Mouse (Mus musculus): ENCODE data around the gene Gtf2a2. TPM values are rescaled to one million over a fixed set of nuclear protein-coding genes. Genes with fewer than 3 reads are reported as not detected.

The Gtf2a2 gene
- polyA plus RNA-seq, 1 experiment from 2014 or later: 203 TPM

GRCm38 (mm10) chr9:70024648-70025047 is 12.3 kb downstream of the Gtf2a2 start:
- Histone ChIP-seq H3K4me1 (replicated peaks) (no peaks in the 10 kb centered on the region), H3K9me3 (no peaks in the 10 kb centered on the region), H3K9ac (no peak overlapping the region), H3K27me3 (no peaks in the 10 kb centered on the region), H3K27ac (no peak overlapping the region), H3K36me3 (peaks cover 8% of the 10 kb centered on the region), H3K4me3 (no peak overlapping the region), H3K4me2 (no peak overlapping the region)
- no peak for ATAC-seq (ENCODE audit: low FRiP score)

DNA sequence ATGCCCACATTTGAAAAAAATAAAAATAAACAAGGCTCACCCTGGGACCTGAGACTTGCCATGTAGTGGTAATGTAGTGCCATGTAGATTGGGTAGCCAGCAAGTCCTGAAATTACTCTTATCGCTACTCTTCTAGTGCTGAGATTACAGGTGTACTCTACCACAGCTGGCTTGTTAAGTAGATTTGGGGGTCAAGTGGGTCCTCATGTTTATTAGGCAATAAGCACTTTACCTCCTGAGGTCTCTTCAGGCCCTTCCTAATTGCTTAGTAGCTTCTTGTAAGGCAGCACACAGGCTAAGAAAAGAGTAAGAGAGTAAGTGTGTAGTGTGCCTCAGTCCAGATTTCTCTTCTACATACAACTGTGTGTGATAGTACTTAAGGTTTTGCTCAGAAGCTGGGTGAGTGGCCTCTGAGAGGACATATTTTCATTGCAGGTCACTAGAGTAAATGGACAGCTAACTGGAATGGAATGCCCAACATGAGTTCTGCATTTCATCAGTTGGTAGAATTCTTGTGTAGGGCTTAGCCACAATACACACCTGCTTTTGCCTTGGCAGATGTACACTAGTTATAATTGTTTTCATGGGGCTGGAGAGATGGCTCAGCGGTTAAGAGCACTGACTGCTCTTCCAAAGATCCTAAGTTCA is 13.1 kb downstream of the Gtf2a2 start:
- Histone ChIP-seq H3K9ac (no peak overlapping the region), H3K4me2 (no peak overlapping the region), H3K4me3 (no peak overlapping the region), H3K27ac (no peak overlapping the region), H3K9me3 (no peaks in the 10 kb centered on the region), H3K27me3 (no peaks in the 10 kb centered on the region), H3K36me3 (0 out of 2 replicates have a peak, but pooled peaks cover 3% of the 10 kb centered on the region), H3K4me1 (replicated peaks) (no peaks in the 10 kb centered on the region)
- 92% methylated on average over 2 of the region's 2 CpGs for WGBS
- ATAC-seq (ENCODE audit: low FRiP score): no peak

- H3K36me3 ChIP-seq: no peaks in the 10 kb centered on the region
- H3K4me2 ChIP-seq: no peak overlapping the region
- ATAC-seq (ENCODE audit: low FRiP score): no peak
- H3K27ac ChIP-seq: no peak overlapping the region
- WGBS: 100% methylated on average over 1 of the region's 1 CpGs
- no peaks in the 10 kb centered on the region for H3K4me1 ChIP-seq (replicated peaks)
- H3K27me3 ChIP-seq: no peaks in the 10 kb centered on the region
- no peak overlapping the region for H3K4me3 ChIP-seq
- no peaks in the 10 kb centered on the region for H3K9me3 ChIP-seq
- no peak overlapping the region for H3K9ac ChIP-seq
Measured at GRCm38 (mm10) chr9:70032167-70032566, 19.8 kb downstream of the Gtf2a2 start.

DNA sequence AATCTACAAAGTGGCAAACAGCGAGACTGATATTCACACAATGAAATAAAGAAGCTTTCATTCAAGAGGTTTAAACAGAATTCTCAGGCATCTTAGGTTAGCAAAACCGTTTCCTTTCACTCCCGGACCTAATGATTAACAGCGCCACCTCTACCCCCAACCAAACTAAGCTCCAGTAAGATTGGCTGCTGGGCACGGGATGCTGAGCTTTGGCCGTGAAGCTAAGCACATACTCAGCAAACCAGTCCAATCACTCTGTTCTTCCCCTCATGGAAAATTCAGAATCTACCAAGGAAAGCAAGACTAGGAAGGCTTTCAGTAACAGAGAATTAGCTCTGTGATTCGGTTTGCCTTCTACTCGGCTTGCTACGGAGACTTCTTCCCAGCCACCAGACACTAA is 20.7 kb downstream of the Gtf2a2 start:
- no peak for ATAC-seq (ENCODE audit: low FRiP score)
- Histone ChIP-seq H3K27me3 (no peaks in the 10 kb centered on the region), H3K27ac (no peak overlapping the region), H3K4me2 (no peak overlapping the region), H3K4me1 (replicated peaks) (no peaks in the 10 kb centered on the region), H3K9ac (no peak overlapping the region), H3K9me3 (no peaks in the 10 kb centered on the region), H3K36me3 (no peaks in the 10 kb centered on the region), H3K4me3 (no peak overlapping the region)
- 70% methylated on average over 9 of the region's 9 CpGs for WGBS

GRCm38 (mm10) chr9:70034702-70035101 is 22.4 kb downstream of the Gtf2a2 start:
- Histone ChIP-seq H3K4me3 (no peak overlapping the region), H3K9me3 (no peaks in the 10 kb centered on the region; the same call in 1 of the 2 replicates), H3K27ac (no peak overlapping the region), H3K36me3 (no peaks in the 10 kb centered on the region), H3K9ac (no peak overlapping the region), H3K4me1 (replicated peaks) (no peaks in the 10 kb centered on the region), H3K27me3 (no peaks in the 10 kb centered on the region), H3K4me2 (no peak overlapping the region)
- ATAC-seq (ENCODE audit: low FRiP score): no peak
- WGBS: 94% methylated on average over 7 of the region's 7 CpGs

DNA sequence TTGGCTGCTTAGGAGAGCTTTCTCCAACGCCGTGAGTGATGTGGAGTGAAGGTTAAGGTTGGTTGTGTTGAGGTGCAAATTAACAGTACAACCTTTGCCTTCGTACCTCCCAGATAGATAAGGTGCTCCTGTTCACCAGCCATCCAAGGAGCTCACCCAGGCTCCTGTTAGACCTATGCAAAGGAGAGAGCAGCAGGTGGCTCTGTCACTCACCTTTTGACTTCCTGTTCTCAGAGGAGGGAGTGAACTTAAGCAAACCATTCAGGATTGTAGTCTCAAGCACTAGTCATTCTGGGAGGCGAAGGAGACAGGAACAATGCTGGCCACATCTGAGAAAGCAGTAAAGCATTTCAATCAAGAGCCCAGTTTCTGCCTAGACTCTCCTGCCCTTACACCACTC is 24.3 kb downstream of the Gtf2a2 start:
- no peaks in the 10 kb centered on the region for H3K36me3 ChIP-seq
- H3K4me3 ChIP-seq: no peak overlapping the region
- H3K4me1 ChIP-seq (replicated peaks): no peaks in the 10 kb centered on the region
- H3K9me3 ChIP-seq: no peaks in the 10 kb centered on the region; the same call in 1 of the 2 replicates
- H3K9ac ChIP-seq: no peak overlapping the region
- H3K4me2 ChIP-seq: no peak overlapping the region
- H3K27ac ChIP-seq: no peak overlapping the region
- 73% methylated on average over 4 of the region's 4 CpGs for WGBS
- no peak for ATAC-seq (ENCODE audit: low FRiP score)
- H3K27me3 ChIP-seq: no peaks in the 10 kb centered on the region

DNA sequence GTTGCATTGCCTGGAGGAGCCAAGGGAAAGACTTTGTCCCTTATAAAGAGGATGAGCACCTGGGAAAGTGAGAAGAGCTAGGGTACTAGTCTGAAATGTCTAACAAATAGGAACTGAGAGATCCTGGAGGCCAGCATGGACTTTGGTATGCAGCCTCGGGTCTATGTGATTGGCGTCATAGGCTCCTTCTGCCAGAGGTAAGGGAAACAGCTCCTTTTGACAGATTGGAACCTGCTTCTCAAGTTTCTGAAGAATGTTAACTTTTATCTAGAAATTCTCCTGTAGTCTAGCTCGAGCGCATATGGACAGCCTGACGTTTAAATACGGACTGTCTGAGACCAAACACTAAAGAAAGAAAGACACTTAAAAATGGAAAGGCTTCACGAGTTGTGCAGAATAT is 25.6 kb downstream of the Gtf2a2 start, which contains the start of gene Gcnt3:
TSS of gene Gcnt3 (minus strand) at position 101 of the 400 bp plus-strand sequence.
- Histone ChIP-seq H3K27ac (no peak within 1 kb of the TSS), H3K36me3 (no peaks in the 10 kb centered on the region), H3K4me3 (no peak within 1 kb of the TSS), H3K27me3 (no peaks in the 10 kb centered on the region), H3K9ac (no peak within 1 kb of the TSS), H3K4me2 (no peak within 1 kb of the TSS), H3K9me3 (no peaks in the 10 kb centered on the region; the same call in 1 of the 2 replicates), H3K4me1 (replicated peaks) (no peaks in the 10 kb centered on the region)
- ATAC-seq (ENCODE audit: low FRiP score): no peak
- WGBS: 92% methylated on average over 7 of the region's 7 CpGs

DNA sequence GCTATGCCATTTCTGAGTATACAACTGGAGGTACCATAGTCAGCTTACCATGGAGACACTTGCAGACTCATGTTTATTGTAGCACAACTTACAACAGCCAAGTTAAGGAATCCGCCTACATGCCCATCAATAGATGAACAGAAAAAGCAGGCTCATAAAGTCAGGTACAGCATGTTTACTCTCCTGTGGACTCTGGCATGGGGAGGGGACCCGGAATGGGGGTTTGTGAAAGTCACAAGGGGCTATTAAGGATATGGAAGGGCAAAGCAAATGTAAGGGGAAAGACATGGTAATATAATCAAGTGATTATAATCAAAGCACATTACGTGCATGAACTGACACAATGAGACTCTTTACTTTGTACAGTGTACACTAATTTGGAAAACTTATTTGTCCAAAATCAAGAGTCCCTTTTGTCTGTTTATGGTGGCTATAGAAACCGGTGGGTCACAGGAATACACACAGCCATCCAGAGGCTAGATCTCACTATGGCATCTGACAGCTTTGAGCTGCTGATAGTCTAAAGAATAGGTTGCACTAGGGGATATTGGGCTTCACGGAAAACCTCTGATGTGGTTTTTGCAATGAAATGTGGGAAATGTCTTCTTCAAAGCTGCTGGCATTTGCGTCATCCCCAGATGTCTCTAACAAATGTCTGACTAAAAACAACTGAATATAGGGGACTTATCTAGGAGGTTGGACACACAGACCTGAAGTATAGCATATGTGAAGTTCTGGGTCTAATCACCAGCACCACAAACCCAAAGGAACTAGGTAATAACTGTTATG is 27.4 kb downstream of the Gtf2a2 start:
- no peak overlapping the region for H3K9ac ChIP-seq
- H3K4me2 ChIP-seq: no peak overlapping the region
- 93% methylated on average over 6 of the region's 6 CpGs for WGBS
- H3K4me1 ChIP-seq (replicated peaks): no peaks in the 10 kb centered on the region
- no peaks in the 10 kb centered on the region for H3K36me3 ChIP-seq
- H3K27ac ChIP-seq: no peak overlapping the region
- H3K27me3 ChIP-seq: no peaks in the 10 kb centered on the region
- no peaks in the 10 kb centered on the region; the same call in 1 of the 2 replicates for H3K9me3 ChIP-seq
- H3K4me3 ChIP-seq: no peak overlapping the region
- ATAC-seq (ENCODE audit: low FRiP score): no peak

DNA sequence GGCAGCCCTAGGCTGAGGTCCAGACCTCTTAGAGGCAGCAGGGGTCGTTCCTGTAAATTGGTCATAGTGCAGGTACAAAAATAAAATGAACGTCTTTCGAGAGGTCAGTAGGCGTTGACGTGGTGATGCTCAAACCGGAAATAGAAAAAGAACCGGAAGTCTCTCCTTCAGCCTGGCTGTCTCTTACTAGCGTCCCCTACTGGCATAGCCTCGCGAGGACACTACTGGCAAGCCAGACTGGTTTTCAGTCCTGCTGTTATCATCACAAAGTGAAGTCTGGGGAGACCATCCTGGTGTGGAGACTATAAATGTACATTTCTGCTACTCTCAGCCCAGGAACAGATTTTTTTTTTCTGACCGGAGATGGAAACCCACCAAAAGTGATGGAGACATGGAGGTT is 28.2 kb downstream of the Gtf2a2 start:
- no peak for ATAC-seq (ENCODE audit: low FRiP score)
- no peak overlapping the region for H3K9ac ChIP-seq
- H3K27me3 ChIP-seq: no peaks in the 10 kb centered on the region
- WGBS: 85% methylated on average over 11 of the region's 11 CpGs
- H3K9me3 ChIP-seq: no peaks in the 10 kb centered on the region; the same call in 1 of the 2 replicates
- H3K4me2 ChIP-seq: no peak overlapping the region
- H3K27ac ChIP-seq: no peak overlapping the region
- H3K36me3 ChIP-seq: no peaks in the 10 kb centered on the region
- H3K4me1 ChIP-seq (replicated peaks): no peaks in the 10 kb centered on the region
- no peak overlapping the region for H3K4me3 ChIP-seq

- ATAC-seq (ENCODE audit: low FRiP score): no peak
- no peak overlapping the region for H3K9ac ChIP-seq
- 94% methylated on average over 4 of the region's 4 CpGs for WGBS
Measured at GRCm38 (mm10) chr9:70042137-70042536, 29.8 kb downstream of the Gtf2a2 start.

DNA sequence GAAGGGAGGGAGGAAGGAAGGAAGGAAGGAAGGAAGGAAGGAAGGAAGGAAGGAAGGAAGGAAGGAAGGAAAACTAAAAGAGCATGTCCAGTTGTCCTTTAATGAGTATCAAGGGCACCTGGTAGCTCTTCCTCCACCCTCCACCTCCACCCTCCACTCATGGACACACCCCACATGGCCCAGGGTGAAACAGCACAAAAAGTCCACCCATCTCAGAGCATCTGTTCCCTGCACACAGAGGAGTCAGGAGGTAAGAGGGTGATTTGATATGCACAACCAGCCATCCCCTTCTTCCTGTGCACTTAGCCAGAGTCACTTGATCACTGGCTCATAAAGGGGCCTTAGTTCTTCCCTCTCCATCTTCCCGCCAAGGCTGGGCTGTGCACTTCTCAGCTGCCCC is 30.6 kb downstream of the Gtf2a2 start:
- no peak for ATAC-seq (ENCODE audit: low FRiP score)
- Histone ChIP-seq H3K4me2 (no peak overlapping the region), H3K9me3 (no peaks in the 10 kb centered on the region; the same call in 1 of the 2 replicates), H3K27ac (no peak overlapping the region), H3K4me1 (replicated peaks) (no peaks in the 10 kb centered on the region), H3K36me3 (no peaks in the 10 kb centered on the region), H3K27me3 (no peaks in the 10 kb centered on the region), H3K9ac (no peak overlapping the region), H3K4me3 (no peak overlapping the region)
- WGBS: 71% methylated on average over 1 of the region's 1 CpGs

More at GRCm38 (mm10) chr9:70042137-70042536, 29.8 kb downstream of the Gtf2a2 start:
- Histone ChIP-seq H3K4me2 (no peak overlapping the region), H3K27me3 (no peaks in the 10 kb centered on the region), H3K36me3 (no peaks in the 10 kb centered on the region), H3K4me1 (replicated peaks) (no peaks in the 10 kb centered on the region), H3K4me3 (no peak overlapping the region), H3K9me3 (no peaks in the 10 kb centered on the region; the same call in 1 of the 2 replicates), H3K27ac (no peak overlapping the region)

GRCm38 (mm10) chr9:70044865-70045264 is 32.5 kb downstream of the Gtf2a2 start:
- no peak overlapping the region for H3K4me2 ChIP-seq
- no peaks in the 10 kb centered on the region for H3K36me3 ChIP-seq
- WGBS: 84% methylated on average over 2 of the region's 2 CpGs
- no peak overlapping the region for H3K9ac ChIP-seq
- no peaks in the 10 kb centered on the region for H3K27me3 ChIP-seq
- no peaks in the 10 kb centered on the region for H3K9me3 ChIP-seq
- H3K4me1 ChIP-seq (replicated peaks): no peaks in the 10 kb centered on the region; the same call in 1 of the 2 replicates
- ATAC-seq (ENCODE audit: low FRiP score): no peak
- H3K4me3 ChIP-seq: no peak overlapping the region
- no peak overlapping the region for H3K27ac ChIP-seq

Measured in hindbrain, embryonic 13.5 days (tissue).